Mouse (Mus musculus) C2C12 (cell line): Measurements from ENCODE around the gene Eef1akmt1.

Experiments
- CTCF ChIP-seq: IDR thresholded peaks from one replicate; pipeline ENCODE4 v1.5.1; 2011; ENCODE audit not compliant: control insufficient read depth, insufficient read depth, insufficient read length
- MYOD1 ChIP-seq: IDR thresholded peaks from one replicate; pipeline ENCODE4 v1.6.1; 2011; ENCODE audit warnings: low read depth; ENCODE audit not compliant: control insufficient read depth, insufficient read length
- USF1 ChIP-seq: IDR thresholded peaks from one replicate; pipeline ENCODE4 v1.6.1; 2011; ENCODE audit warnings: low read depth, mild to moderate bottlenecking, control low read depth, moderate library complexity

DNA sequence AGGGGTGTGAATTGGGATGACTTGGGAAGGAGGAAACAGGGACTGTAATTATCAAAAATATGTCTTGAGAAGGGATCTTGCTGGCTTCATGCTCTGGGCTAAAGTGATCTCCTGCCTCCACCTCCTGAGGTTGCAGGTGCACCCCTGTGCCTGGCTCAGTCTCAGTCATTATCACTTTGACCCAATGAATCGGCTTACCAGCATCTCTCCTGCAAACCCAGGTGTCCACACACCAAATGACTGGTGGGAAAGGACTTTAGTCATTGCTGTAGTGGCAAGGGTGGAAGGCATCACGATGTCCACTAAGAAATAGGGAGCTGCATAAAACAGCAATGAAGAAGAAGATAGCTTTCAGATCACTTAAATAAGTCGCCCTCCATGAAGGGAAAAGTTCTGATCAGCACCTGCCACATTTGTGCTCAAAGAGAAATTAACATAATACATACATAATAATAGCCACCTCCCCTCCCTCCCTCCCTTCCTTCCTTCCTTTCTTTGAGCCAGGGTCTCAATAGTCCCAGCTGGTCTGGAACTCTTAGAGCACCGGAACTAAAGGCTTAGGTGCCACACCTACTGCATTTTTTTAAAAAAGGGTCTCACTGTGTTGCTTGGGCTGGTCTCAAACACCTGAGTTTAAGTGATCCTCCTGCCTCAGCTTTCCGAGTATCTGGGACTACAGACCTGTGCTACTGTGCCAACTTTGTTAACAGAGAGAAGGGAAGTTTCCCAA, 41.5 kb downstream of the Eef1akmt1 start:
- TF ChIP-seq MYOD1 (no peak), CTCF (no peak), USF1 (no peak)
